Mouse (Mus musculus) liver, postnatal 0 days (tissue): ENCODE measurements at regions not wholly inside any gene's neighbourhood (a gene's known extent, or its start where the extent isn't known, plus 50 kb on each side); places are given as distances from the start of the nearest gene placed in this dataset.

Experiments
- CTCF ChIP-seq: sonication (generic); IDR thresholded peaks from 2 replicates; pipeline ENCODE4 v1.5.1; 2016; ENCODE audit warnings: antibody characterized with exemption, low read depth
- EP300 ChIP-seq: IDR thresholded peaks from 2 replicates; pipeline ENCODE4 v1.6.1; 2016; ENCODE audit warnings: antibody characterized with exemption, low read depth, mild to moderate bottlenecking

DNA sequence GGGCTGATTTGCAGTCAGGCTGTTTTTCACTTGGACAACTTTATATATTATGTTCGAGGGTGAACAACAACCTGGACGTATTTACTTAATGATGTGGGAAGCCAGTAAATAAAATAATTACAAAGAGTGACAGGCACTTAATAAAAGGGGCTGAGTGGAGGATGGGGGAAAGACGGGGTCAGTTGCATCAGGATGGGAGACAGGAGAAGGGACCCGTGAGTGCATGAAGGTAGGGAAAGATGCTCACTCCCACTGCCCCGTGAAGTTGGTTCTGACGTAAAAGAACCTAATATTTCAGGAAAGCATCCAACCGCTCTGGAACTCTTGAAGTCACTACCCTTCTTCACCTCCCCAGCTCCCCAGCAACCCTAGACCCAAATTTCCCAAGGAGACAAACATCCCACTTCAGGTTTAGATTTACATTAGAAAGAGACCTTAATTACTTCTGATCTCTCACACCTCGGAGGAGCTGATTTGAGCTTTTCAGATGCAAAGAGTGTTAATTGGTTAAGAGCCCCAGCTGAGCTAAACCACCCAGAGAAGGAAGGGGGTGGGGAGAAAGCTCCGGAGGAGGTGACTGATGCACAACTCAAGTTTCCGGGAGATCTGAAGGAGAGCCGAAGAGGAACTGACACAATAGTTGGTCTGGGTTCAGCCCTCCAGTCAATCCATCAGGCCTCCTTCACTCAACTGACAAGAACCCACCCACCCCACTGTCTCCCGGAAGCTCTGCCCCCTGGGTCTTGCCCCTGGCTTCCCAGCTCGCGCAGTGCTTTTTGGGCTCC is 121.9 kb upstream of the Shb start:
- no peak for TF ChIP-seq CTCF
- TF ChIP-seq EP300 = no peak
